Mouse (Mus musculus) heart, adult 10 weeks (tissue): ENCODE measurements around the gene Vmn1r189. TPM values are rescaled to one million over a fixed set of nuclear protein-coding genes. Genes with fewer than 3 reads are reported as not detected.

Experiments
- polyA plus RNA-seq: library from polyadenylated mRNA; stranded (reverse); fragments of 350-450 nt; fragmentation: Illumina TruSeq; extraction: RNeasy Lipid Tissue Mini Kit (QIAGEN cat#74804); gene quantifications from one replicate; pipeline ENCODE4 v1.2.3, GENCODE M21; 2014; ENCODE audit warnings: low read depth, low replicate concordance

Gene Vmn1r189
- polyA plus RNA-seq = not detected

DNA sequence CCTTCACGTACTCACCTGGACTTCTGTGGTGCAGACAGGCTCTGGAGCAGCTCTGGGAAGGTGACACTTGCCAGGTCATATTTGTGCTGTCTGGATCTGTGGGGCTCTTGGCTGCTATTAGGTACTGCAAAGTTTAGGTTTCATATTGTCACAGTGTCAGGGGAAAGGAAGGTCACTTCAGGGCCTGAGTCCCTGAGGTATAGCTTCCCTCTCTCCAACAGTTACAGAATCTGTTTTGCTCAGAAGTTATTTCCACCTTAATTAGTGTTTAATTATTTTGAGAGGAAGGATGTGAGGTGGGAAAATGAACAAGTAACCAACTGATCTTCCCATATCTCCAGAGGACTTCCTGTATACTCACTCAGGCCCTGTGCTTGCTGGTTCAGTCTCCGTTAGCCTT, at the start of gene Vmn1r189:
Gene Vmn1r189 (minus strand): TSS at position 101 of the 400 bp plus-strand sequence.

DNA sequence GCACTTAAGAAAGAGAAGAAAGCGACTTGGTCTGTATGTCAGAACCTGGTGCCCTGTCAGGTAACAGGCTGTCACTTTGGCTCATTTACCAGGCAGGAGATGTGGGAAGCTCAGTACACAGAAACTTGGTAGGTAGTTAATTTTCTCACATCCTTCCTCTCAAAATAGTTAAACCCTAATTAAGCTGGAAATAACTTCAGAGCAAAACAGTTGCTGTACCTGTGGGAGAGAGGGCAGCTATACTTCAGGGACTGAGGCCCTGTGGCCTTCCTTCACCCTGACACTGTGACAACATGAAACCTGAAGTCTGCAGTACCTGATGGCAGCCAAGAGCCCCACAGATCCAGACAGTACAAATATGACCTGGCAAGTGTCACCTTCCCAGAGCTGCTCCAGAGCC, 21.5 kb downstream of the Vmn1r189 start, which contains the start of gene Vmn1r188:
Gene Vmn1r188 (plus strand): TSS at position 301 of the 400 bp plus-strand sequence.

Other genes starting within 250 kb of the Vmn1r189 start
- 0.31 TPM for gene Zfp184, start 160.7 kb downstream of the Vmn1r189 start, polyA plus RNA-seq
- gene Pom121l2, start 124.6 kb downstream of the Vmn1r189 start, polyA plus RNA-seq = not detected
- not detected for gene Prss16, start 96.1 kb downstream of the Vmn1r189 start, polyA plus RNA-seq
- not detected for gene Hist1h2ah, start 70.3 kb downstream of the Vmn1r189 start, polyA plus RNA-seq
- gene Hist1h2bk, start 70.0 kb downstream of the Vmn1r189 start, polyA plus RNA-seq = not detected
- gene Hist1h4i, start 64.5 kb downstream of the Vmn1r189 start, polyA plus RNA-seq = 6.0 TPM
- not detected for gene Hist1h2ag, start 62.9 kb downstream of the Vmn1r189 start, polyA plus RNA-seq
- gene Hist1h2bj, start 62.6 kb downstream of the Vmn1r189 start, polyA plus RNA-seq = not detected
- gene Vmn1r188, start 21.4 kb downstream of the Vmn1r189 start, polyA plus RNA-seq = not detected
- gene Vmn1r191, start 78.1 kb upstream of the Vmn1r189 start, polyA plus RNA-seq = not detected
- not detected for gene Vmn1r192, start 85.3 kb upstream of the Vmn1r189 start, polyA plus RNA-seq
- gene Vmn1r193, start 117.3 kb upstream of the Vmn1r189 start, polyA plus RNA-seq = not detected
- not detected for gene Vmn1r194, start 138.4 kb upstream of the Vmn1r189 start, polyA plus RNA-seq
- gene Vmn1r195, start 164.7 kb upstream of the Vmn1r189 start, polyA plus RNA-seq = not detected
- gene Vmn1r196, start 184.1 kb upstream of the Vmn1r189 start, polyA plus RNA-seq = not detected
- gene Vmn1r197, start 218.8 kb upstream of the Vmn1r189 start, polyA plus RNA-seq = not detected
- not detected for gene Vmn1r198, start 244.5 kb upstream of the Vmn1r189 start, polyA plus RNA-seq